Mouse (Mus musculus) left cerebral cortex, adult 9 months (tissue): ENCODE results near the gene Vps8.

Experiments
- DNase-seq, 2 experiments: peaks; one replicate each; pipeline ENCODE4 v3.0.0; 2022; ENCODE audit warnings: low spot score in 2 of 2

Gene Vps8

DNA sequence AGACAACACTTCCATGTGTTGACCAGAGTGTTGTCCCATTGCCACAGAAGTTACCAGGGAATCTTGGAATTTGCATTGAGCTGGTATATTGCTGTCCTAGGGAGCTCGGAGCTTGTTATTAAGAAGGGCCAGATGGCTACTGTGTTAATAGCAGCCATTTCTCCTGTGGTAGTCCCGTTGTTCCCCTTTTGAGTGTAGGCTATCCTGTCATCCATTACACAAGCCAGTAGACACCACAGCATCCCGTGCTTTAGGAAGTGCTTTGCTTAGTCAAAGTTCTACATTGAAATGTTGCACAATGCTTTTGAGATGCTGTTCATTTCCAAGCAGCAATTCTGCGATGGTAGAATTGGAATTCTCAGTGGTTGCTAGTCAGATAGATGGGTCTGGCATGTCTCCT, 54.2 kb downstream of the Vps8 start:
- DNase-seq: no peak

DNA sequence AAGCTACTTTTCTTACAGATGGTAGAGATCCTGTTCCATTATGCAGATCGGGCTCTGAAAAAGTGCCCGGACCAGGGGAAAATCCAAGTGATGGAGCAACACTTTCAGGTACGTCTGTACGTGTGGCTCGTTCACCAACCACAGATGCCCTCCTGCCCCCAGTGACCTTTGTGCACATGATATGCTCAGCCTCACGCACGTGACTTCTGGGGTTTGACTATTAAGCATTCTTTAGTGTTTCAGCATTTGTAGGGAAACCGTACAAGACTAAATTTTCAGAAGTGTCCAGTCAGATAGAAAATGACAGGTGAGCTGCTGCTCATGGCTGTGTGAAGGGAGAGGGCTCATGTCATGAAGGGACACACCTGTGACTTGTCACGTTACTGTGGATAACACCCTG, 55.5 kb downstream of the Vps8 start:
- DNase-seq: no peak

DNA sequence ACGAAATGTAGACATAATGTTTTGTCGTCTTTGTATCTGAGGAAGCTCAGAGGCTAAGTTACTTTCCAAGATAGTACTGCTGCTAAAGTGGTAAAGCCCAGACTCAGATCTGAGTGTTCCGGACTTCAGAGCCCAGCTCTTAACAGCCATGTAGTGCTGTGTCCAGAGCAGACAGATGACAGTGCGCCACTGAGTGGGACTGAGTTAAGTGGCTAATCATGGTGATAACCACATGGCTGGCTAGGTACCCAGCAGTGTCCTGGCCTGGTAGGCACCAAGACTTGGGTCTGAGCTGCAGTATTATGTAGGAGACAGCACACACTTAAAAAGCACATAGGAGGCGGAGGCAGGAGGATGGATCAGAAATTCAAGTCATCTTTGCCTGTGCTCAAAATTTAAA, 60.9 kb downstream of the Vps8 start:
- DNase-seq: no peak

DNA sequence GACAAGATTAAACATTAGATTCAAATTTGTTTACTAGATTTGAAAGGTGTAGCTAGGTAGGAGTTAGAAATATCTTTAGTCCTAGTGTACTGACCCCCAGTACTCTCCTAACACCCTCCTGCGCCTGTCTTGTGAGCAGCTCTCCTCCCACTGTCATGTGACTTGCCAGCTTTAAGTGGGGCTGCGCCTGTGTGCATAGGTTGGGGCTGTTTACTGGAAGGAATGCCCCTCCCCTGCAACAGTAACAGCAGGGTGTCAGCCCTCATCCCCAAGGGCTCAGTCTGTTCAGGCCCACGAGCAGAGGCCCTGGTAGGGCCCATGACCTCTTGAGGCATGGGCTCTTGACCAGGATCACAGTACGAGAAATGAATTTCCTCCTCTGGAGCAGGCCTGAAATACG, 62.8 kb downstream of the Vps8 start:
- DNase-seq: no peak

DNA sequence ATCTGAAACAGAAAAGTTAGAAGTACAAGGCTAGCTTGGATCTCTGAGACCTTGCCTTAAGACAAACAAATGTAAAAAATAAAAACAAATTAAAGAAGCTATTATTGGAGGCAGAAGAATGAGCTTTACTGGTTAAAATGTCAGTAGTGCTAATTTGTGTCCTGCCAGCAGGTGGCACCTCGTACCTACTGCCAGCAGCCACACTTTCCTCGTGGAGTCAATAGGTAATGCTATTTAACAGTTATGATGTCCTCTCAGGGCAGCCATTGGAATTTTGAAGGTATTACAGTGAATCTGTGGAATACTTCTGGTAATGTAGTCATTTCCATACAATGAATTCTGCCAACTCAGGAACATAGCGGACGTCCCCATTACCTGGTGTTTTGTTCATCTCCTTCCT, 65.5 kb downstream of the Vps8 start:
- peak; percentile 19 to 67 for DNase-seq

DNA sequence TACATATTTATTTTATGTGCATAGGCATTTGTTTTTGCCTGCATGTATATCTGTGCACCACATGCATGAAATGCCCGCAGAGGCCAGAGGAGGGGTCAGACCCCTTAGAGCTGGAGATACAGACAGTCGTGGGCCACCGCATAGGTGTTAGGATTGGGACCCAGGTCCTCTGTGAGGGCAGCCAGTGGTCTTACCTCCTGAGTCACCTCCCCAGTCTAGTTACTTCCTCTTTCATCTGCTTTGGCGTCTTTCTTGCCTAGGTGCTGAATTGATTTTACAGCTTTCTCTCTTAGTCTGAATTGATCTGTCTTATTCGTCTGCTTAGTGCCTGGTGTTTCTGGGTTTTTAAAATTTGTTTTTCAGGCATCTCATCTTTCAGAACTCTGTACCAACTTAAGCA, 69.4 kb downstream of the Vps8 start:
- DNase-seq: no peak

DNA sequence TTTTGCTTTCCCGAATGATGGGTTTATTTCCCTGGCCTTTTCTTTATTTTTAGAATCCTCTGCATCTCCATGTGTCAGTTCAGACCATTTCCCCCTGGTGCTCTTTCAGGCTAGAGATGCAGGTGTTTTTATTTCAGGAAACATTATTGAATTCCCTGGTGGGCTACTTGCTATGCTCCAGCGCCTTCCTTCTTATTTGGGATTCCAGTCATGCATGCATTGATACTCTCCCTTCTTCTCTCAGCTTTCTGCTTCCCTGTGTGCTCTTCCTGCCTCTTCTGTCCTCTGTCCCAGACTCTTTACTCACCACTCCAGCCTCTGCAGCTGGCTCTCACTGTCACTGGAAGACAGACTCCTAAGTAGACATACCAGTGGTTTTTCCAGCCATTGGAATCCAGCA, 70.0 kb downstream of the Vps8 start:
- DNase-seq: no peak

DNA sequence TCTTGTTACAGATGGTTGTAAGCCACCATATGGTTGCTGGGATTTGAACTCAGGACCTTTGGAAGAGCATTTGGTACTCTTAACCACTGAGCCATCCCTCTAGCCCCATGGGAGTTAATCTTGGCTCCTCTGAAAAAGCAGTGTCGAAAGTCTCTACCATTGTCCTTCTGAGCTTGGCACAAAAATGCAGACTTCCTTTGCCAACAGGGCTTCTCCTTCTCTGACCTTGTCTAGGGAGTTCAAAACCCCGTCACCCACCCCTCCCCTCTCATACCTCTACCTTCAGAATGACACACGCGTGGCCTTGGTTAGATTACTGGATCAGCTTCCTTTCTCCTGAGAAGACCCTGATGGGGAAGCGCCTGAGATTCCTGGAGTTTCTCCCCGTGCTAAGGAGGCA, 71.8 kb downstream of the Vps8 start:
- no peak for DNase-seq

DNA sequence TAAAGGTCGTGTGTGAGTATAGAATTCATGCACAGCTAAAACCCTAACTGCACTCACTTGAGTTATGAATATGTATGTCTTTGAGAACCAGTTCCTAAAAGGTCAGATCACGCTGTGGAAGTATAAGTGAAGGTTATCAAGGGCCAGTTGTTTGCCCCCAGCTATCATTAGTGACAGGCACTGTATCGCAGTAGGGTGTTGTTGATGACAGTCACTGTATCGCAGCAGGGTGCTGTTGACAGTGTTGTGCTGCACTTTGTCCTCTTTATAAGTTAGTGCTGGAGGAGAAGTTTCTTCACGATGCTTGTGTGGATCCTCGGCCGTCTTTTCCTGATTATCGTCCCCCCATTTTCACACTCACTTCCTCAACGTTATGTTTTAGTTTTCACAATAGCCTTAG, 73.9 kb downstream of the Vps8 start:
- DNase-seq: no peak

DNA sequence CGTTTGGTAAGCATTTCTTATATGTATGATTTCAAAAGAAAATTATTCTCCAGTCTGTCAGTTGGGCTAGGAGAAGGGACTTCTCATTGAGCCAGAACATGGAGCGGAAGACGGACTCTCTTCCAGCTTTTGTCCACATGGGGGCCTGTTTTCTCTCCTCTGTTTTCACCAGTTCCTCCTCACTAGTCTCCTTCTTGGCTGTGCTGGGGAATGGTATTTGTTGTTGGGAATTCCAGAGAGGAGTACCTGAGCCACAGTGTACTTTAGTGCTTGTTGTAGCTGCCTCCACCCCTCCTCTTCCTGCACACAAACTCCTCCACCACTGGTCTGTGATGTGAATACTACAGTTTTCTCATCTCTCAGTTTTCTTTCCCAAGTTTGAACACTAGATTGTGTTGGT, 74.7 kb downstream of the Vps8 start:
- DNase-seq: no peak

DNA sequence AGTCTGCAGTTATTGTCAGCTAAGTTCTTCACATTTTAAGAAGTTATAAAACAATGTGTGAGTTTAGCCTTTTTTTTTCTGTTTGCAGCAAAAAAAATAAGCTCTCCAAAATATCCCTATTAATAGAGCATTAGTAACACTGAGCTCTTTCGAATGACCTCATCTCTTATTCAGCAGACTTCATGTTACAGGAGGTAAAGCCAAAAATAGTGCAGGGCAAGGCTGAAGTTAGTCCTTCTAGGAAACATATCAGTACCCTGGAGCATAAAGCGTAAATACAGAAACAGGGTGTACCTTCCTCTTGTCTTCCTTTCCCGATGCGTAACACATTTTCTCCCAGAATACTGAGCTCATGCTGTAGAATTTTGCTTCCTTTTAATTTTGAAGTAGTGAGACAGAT, 76.1 kb downstream of the Vps8 start:
- no peak for DNase-seq

DNA sequence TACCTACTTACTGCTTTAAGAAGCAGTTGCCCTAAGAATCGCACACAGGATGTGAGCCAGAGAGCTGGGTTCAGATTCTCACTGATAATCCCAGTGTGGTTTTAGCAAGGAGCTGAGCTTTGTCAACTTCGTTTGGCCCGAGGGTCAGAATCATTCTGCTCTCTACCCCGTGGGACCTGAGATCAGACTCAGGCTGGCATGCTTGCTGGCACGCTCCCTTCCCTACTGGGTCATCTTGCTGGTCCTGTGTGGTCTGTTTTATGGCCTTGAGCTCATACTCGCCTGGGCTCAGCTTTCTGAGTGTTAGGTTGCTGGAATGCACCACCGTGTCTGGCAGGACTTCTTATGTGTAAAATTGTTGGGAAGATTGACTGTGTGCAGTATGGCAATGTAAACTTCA, 76.7 kb downstream of the Vps8 start:
- DNase-seq: no peak

DNA sequence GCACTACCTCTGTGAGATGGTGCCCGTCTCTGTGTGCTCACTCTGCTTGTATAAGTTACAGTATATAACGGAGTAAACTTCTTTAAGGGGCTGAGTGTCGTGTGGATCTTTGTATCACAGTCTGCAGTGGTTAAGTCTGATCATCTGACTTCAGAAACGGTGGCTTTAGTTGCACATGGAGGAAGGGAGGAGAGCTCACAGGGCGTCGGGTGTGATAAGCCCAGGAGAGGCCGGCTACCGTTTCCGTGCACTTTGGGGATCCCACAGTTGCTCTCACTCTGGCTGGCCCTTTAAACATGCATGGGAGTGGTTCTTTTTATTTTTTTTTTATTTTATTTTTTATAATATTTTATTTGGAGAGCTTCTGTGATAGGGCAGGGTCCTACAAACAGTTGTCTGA, 95.9 kb downstream of the Vps8 start:
- no peak for DNase-seq

DNA sequence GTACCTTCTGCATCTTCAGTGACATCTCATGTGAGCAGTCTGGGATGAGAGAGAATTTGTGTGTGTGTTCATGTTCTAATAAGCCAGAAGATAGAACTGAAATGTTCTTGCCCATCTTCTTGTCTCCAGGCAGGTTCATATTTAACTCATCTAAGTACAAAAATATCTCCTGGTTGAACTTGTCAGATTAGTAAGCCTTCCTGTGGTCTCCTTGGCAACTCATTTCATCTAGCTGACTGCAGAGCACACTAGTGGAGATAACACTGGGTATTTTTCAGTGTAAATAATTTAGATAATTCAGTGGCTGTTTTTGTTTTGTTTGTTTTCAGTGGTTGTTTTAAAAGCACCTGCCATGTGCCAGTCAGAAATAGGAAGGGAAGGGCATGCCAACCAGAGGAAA, 96.9 kb downstream of the Vps8 start:
- peak in 1 of 2 experiments; percentile 33 for DNase-seq

DNA sequence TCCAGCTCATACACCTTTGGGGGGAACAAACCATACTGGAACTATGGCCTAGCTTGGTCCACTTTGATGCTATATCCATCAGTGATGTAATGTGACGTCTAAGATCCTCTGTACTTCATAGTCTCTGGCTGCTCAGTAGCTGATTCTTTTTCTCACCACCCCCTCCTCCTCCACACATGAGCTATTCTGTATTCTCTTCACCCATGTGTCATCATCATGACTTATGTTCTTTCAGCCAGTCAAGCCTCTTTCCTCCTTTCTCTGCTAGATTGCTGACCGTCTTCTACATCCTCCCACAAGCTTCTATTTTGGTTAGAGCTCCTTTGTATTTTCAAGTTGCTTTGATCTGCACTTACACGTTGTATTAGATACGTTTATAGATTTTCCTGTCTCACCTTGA, 100.8 kb downstream of the Vps8 start:
- peak; percentile 51 to 59 for DNase-seq

DNA sequence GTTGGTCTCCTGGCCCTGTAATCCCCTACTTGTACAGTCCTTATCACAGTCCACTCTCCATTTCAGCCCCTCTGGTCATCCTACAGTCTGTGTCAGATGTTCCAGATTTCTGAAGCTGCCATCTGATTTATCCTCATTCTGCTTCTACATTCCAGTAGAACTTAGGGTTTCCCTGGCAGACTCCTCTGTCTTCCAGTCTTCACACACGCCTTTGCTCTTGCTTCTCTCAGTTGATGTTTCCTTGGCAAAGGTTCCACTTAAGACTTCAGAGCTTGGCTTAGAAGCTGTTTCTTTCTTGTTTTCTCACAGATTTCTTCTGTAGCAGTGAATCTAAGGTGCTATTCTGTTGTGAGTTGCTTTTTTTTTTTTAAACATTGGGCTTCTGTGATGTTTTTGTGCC, 102.5 kb downstream of the Vps8 start:
- DNase-seq: peak; percentile 37 to 38

DNA sequence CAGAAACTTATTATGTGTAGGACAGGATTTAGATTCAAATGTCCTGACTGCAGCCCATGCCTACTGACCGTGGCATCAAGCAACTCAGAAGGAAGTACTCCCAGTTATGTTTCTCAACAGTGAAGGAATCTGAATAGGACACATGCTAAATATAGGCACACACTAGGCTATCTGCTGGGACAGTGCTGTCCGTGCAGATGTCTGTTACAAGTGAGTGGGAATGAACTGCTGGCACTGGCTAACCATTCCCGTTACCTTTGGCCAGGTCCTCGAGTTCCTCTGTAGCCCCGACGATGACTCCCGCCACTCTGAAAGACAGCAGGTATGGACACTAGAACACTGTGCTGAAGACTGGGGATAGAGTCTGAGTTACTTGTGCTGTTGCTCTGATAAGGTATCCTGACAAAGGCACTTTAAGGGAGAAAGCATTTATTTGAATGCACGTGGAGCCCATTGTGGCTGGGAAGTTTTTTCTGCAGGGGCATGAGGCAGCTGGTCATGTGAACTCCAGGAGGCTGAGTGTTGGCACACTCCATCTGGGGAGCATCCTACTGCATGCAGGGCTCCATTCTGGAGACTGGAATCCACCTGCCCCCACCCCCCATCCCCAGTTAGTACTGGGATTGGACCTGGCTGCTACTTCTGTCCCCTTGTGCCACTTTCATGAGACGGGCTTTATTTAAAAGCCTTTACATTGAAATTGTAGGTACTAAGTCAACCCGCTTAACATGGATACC, 104.5 kb downstream of the Vps8 start:
- DNase-seq: no peak

DNA sequence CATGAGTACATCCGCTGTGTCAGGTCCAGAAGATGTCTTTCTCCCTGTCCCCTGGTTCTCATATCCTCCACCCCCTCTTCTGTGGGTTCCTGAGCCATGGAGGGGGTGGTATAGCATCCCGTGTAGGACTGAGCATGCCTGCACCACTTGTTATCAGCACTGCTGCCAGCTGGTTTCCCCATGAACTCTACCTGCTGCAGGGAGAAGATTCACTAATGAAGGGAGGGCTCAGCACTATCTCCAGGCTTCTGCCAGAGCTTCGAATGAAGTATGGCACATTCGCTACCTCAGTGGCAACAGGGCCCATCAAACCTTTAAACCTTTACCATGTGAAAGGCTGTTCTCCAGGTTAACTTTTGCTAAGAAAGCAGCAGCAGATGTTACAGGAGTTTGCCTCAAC, 110.6 kb downstream of the Vps8 start:
- DNase-seq: no peak

DNA sequence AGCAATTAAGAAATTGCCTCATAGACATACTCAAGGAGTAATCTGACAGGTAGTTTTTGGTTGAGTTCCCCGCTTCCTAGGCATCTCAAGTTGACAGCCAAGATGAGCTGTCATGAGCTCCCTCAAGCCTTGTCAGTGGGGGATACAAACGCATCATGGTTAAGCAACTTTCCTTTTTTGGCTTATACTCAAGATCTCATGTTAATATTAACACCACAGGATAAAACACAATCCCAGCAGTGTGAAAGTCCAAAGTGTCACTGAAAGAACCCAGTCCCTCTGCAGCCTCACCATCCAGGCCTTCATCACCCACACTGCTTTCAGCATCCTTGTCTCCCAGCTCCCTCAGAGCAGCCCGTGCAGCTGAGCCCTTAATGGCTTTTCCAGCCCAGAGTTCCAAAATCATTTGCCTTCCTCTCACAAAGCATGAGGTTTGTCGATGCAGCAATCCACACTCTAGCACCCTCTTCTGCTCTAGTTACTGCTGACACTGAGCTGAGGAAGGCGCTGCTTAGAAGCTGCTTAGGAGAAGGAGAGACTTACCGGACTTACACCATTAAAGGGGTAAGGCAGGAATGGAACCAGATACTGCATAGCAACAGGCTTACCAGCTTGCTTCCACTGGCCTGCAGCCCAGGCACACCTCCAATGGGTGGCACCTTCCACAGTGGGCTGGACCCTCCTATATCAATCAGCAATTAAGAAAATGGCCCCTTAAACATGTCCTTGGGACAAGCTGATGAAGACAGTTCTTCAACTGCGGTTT, 113.5 kb downstream of the Vps8 start:
- DNase-seq: no peak

DNA sequence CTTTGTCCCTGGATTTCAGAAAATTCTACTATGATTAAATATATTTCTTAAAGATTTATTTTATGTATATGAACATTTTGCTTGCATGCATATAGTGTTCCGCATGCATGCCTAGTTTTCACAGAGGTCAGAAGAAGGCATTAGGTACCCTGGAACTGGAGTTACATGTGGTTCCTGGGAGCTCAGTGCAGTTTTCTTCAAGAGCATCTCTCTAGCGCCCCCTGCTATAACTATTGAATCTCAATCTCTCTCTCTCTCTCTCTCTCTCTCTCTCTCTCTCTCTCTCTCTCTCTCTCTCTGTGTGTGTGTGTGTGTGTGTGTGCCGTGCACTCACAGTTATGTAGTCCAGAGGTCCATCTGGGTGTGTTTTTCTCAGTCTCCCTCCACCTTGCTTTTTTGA, 114.4 kb downstream of the Vps8 start:
- no peak for DNase-seq

DNA sequence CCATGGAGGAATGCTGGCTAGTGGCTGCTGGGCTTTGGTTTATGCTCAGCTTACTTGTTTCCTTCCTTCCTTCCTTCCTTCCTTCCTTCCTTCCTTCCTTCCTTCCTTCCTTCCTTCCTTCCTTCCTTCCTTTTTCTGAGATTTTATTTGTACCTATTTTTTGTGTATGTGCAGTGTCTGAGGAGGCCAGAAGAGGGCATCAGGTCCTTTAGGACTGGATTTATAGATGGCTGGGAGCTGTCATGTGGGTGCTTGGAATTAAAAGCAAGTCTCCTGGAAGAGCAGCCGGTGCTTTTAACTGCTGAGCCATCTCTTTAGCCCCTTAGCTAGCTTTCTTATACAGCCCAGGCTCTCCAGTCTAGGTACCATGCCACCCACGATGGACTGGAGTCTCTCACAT, 116.0 kb downstream of the Vps8 start:
- DNase-seq: no peak

DNA sequence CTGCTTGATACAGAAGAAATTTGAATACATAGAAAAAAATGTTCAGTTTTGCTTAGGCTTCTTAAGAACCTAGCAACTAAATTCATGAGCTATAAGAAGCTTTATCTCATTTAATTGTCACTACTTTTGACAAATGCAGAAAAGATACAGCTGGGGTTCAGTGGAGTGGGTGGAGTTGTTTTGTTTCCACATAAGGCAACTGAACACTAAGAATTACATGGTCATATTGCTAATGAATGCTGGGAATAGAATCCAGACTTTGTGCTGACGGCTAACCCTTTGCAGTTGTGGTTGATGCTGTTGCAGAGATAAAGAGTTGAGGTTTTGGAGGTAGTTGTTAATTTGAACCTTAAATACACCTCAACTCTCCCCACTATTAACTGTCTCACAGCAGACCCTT, 119.6 kb downstream of the Vps8 start:
- no peak for DNase-seq

DNA sequence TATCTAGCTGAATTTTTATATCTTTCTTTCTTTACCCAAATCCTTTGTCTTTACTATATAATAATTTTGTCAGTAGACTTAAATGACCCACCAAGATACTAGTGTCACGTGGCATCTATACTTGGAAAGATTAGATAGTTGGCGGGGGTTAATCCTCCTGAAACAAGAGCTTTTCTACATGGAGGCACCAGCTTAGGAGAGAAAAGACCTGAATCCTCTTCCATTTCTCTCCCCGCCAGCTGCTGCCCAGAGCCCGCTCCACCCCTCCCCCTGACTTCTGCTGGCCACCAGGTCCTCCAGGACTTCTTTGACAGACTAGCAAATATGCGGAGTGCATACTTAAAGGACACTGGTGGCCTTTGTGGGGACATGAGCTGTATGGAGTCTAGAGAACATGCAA, 124.5 kb downstream of the Vps8 start:
- no peak for DNase-seq

DNA sequence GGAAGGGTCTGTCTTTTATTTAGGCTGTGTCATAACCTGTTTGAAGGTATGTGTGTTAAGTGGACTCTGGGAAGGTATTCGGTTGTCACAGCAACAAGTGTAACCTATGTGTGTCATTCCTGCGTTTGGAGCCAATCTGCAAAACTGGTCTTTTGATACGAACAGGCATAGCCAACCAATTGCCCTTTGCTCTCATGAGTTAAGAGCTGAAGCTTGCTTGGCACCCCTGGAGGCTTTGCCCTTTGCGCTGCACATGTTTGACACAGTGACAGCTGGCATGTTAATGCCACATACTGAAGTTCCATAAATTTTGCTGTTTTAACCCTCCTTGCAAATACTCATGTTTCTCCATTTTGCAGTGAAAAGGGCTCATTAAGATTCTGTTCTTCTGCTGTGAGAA, 126.8 kb downstream of the Vps8 start:
- DNase-seq: no peak
